In the genomic region with DNA sequence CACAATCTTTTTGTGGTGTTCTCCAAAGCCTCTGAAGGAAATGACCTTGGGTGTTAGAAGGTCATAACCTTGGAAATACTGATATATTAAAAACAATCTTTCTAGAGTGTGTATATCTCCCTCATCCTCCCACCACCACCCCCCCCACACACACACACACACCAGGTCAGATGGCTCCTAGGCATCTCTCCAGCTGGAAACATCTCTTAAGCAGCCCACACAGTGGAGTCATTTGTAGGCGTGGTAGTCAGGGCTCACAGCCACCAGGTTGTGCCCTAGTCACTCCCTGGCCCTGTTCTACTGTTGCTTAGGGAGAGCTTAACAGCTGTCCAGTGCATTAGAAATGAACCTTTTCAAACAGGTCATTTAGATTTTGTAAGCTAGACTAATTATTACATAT, we compare ENCODE assay signal across 15 mouse cellular contexts.
DNase-seq lines count a peak whose midpoint lies in the region; ATAC-seq and TF ChIP-seq lines count a peak whose summit lies in the region.
"Had no signal": no experiment of that assay in that cellular context is flagged by ENCODE, and none has a peak within 500 bp of the region (broad histone marks: within the 10 kb centered on the region; RNA-seq: fewer than 3 reads in every experiment).

No protein-coding gene starts in this region.

- peak; percentile 26 for DNase-seq in kidney, adult 2 months
- no peak for DNase-seq in kidney, adult 18-20 months
- DNase-seq in 3T3-L1 (ENCODE audit: low read depth, low spot score) (peak; percentile 72), 416B (ENCODE audit: low read depth) (peak; percentile 6), MN1 (ENCODE audit: low spot score) (no peak)
- peak; percentile 34 for DNase-seq in fibroblast of lung, adult 2 months (ENCODE audit: low read depth)
- DNase-seq: cerebellum, adult 11-12 months; embryo, embryonic 11 days; gastrocnemius, postnatal 36 days; liver, embryonic 13.5 days; thymus, postnatal 36 days had no signal

- H3K4me1 ChIP-seq in kidney, adult 2 months (ENCODE audit: control insufficient read depth, insufficient read depth, low read length), result no peaks in the 10 kb centered on the region
- H3K4me1 ChIP-seq: liver, embryonic 13.5 days had no signal

- TF ChIP-seq POLR2A in kidney, adult 2 months (IDR thresholded peaks at IDR 0.05; ENCODE audit: low read depth, low read length), result no peak

- no peak for ATAC-seq in inflammation-experienced regulatory T-cells, adult 6 months
- ATAC-seq: activated CD4-positive, CD25-positive, alpha-beta regulatory T cell, adult 4 months had no signal

- WGBS in kidney, adult 2 months, result 88% methylated on average over 1 of the region's 1 CpGs

- H3K36me3 ChIP-seq in kidney, adult 2 months (ENCODE audit: control insufficient read depth, insufficient read depth, low read length), result no peaks in the 10 kb centered on the region; the same call in 1 of the 2 replicates

- no peak for TF ChIP-seq CTCF in kidney, adult 2 months (conservative IDR thresholded peaks at IDR 0.05; ENCODE audit: insufficient read depth, insufficient read length, low read depth, low read length)

- no peak overlapping the region for H3K4me3 ChIP-seq in kidney, adult 2 months (ENCODE audit: insufficient read depth, low read depth, low read length)
- H3K4me3 ChIP-seq: forebrain, embryonic 12.5 days; liver, embryonic 13.5 days; megakaryocyte, embryonic 14.5 days had no signal

- no peaks in the 10 kb centered on the region for H3K27me3 ChIP-seq in kidney, adult 2 months (replicated peaks; ENCODE audit: control insufficient read depth, insufficient read depth, low read length)
- H3K27me3 ChIP-seq: forebrain, embryonic 12.5 days; liver, embryonic 13.5 days; megakaryocyte, embryonic 14.5 days had no signal

- H3K27ac ChIP-seq in kidney, adult 2 months (ENCODE audit: insufficient read depth, low read depth, low read length), result no peak overlapping the region
- H3K27ac ChIP-seq: forebrain, embryonic 12.5 days; liver, embryonic 13.5 days had no signal

Comparison
In these comparisons a context has a peak if more than half of its experiments do, and no peak if none do; other contexts are left out.
1. DNase-seq: peak in kidney, adult 2 months (single experiment), 3T3-L1 (single experiment), 416B (single experiment) and fibroblast of lung, adult 2 months (single experiment); none in kidney, adult 18-20 months (single experiment) and MN1 (single experiment).